Mouse (Mus musculus): ENCODE measurements around the gene Lpar5.

- TF ChIP-seq EP300 (optimal IDR thresholded peaks at IDR 0.05) (no peak), CTCF (IDR thresholded peaks at IDR 0.05; ENCODE audit: low read depth) (no peak)
These were observed 30.8 kb downstream of the Lpar5 start for GRCm38 (mm10) chr6:125098513-125098912.

All from stomach, postnatal 0 days (tissue).